Mouse (Mus musculus): ENCODE measurements at regions not wholly inside any gene's neighbourhood (a gene's known extent, or its start where the extent isn't known, plus 50 kb on each side); places are given as distances from the start of the nearest gene placed in this dataset.

GRCm38 (mm10) chr5:69877100-69877499, 285.0 kb upstream of the Gnpda2 start:
- no peak for ATAC-seq
- H3K27me3 ChIP-seq (replicated peaks): no peaks in the 10 kb centered on the region
- H3K4me1 ChIP-seq (replicated peaks): no peaks in the 10 kb centered on the region
- H3K27ac ChIP-seq: no peak overlapping the region
- H3K36me3 ChIP-seq: no peaks in the 10 kb centered on the region
- no peak overlapping the region for H3K4me3 ChIP-seq (replicated peaks)
- no peaks in the 10 kb centered on the region for H3K9me3 ChIP-seq
- no peak overlapping the region for H3K9ac ChIP-seq
- 75% methylated on average over 4 of the region's 4 CpGs for WGBS
- H3K4me2 ChIP-seq (replicated peaks): no peak overlapping the region

- Histone ChIP-seq H3K4me1 (replicated peaks) (no peaks in the 10 kb centered on the region), H3K27ac (no peak overlapping the region), H3K4me3 (replicated peaks) (no peak overlapping the region), H3K4me2 (replicated peaks) (no peak overlapping the region), H3K27me3 (replicated peaks) (no peaks in the 10 kb centered on the region), H3K9me3 (no peaks in the 10 kb centered on the region), H3K9ac (no peak overlapping the region), H3K36me3 (no peaks in the 10 kb centered on the region)
- WGBS: 80% methylated on average over 3 of the region's 3 CpGs
- no peak for ATAC-seq
Observed at GRCm38 (mm10) chr5:69863027-69863426, 270.9 kb upstream of the Gnpda2 start.

- 56% methylated on average over 1 of the region's 1 CpGs for WGBS
- Histone ChIP-seq H3K36me3 (no peaks in the 10 kb centered on the region), H3K27me3 (replicated peaks) (no peaks in the 10 kb centered on the region), H3K9me3 (no peaks in the 10 kb centered on the region), H3K9ac (no peak overlapping the region), H3K4me2 (replicated peaks) (no peak overlapping the region), H3K27ac (no peak overlapping the region), H3K4me3 (replicated peaks) (no peak overlapping the region), H3K4me1 (replicated peaks) (no peaks in the 10 kb centered on the region)
- no peak for ATAC-seq
Observed at GRCm38 (mm10) chr5:69844809-69845208, 252.7 kb upstream of the Gnpda2 start.

GRCm38 (mm10) chr5:69837947-69838710, 246.0 kb upstream of the Gnpda2 start:
- H3K27me3 ChIP-seq (replicated peaks): no peaks in the 10 kb centered on the region
- no peaks in the 10 kb centered on the region for H3K36me3 ChIP-seq
- H3K4me2 ChIP-seq (replicated peaks): no peak overlapping the region
- H3K9me3 ChIP-seq: no peaks in the 10 kb centered on the region
- no peak for ATAC-seq
- no peak overlapping the region for H3K9ac ChIP-seq
- no peak overlapping the region for H3K27ac ChIP-seq
- WGBS: 66% methylated on average over 7 of the region's 7 CpGs
- no peak overlapping the region for H3K4me3 ChIP-seq (replicated peaks)
- H3K4me1 ChIP-seq (replicated peaks): no peaks in the 10 kb centered on the region

- WGBS: 74% methylated on average over 8 of the region's 8 CpGs
- H3K4me2 ChIP-seq (replicated peaks): no peak overlapping the region
- no peaks in the 10 kb centered on the region for H3K4me1 ChIP-seq (replicated peaks)
- no peaks in the 10 kb centered on the region for H3K9me3 ChIP-seq
- no peak overlapping the region for H3K27ac ChIP-seq
- no peak for ATAC-seq
- no peak overlapping the region for H3K9ac ChIP-seq
- H3K36me3 ChIP-seq: no peaks in the 10 kb centered on the region
- H3K27me3 ChIP-seq (replicated peaks): no peaks in the 10 kb centered on the region
- no peak overlapping the region for H3K4me3 ChIP-seq (replicated peaks)
Observed at GRCm38 (mm10) chr5:69836356-69836755, 244.2 kb upstream of the Gnpda2 start.

- Histone ChIP-seq H3K27me3 (replicated peaks) (no peaks in the 10 kb centered on the region), H3K27ac (no peak overlapping the region), H3K4me1 (replicated peaks) (no peaks in the 10 kb centered on the region), H3K9me3 (no peaks in the 10 kb centered on the region), H3K4me3 (replicated peaks) (no peak overlapping the region), H3K4me2 (replicated peaks) (no peak overlapping the region), H3K9ac (no peak overlapping the region), H3K36me3 (no peaks in the 10 kb centered on the region)
- ATAC-seq: no peak
- WGBS: 85% methylated on average over 8 of the region's 8 CpGs
Observed at GRCm38 (mm10) chr5:69835162-69835561, 243.0 kb upstream of the Gnpda2 start.

- no peaks in the 10 kb centered on the region for H3K36me3 ChIP-seq
- WGBS: 74% methylated on average over 4 of the region's 4 CpGs
- no peak overlapping the region for H3K4me3 ChIP-seq (replicated peaks)
- no peaks in the 10 kb centered on the region for H3K27me3 ChIP-seq (replicated peaks)
- H3K4me2 ChIP-seq (replicated peaks): no peak overlapping the region
- H3K9ac ChIP-seq: no peak overlapping the region
- H3K9me3 ChIP-seq: no peaks in the 10 kb centered on the region
- H3K4me1 ChIP-seq (replicated peaks): no peaks in the 10 kb centered on the region
- no peak for ATAC-seq
- H3K27ac ChIP-seq: no peak overlapping the region
Observed at GRCm38 (mm10) chr5:69817778-69818177, 225.6 kb upstream of the Gnpda2 start.

- Histone ChIP-seq H3K4me2 (replicated peaks) (no peak overlapping the region), H3K4me3 (replicated peaks) (no peak overlapping the region), H3K36me3 (no peaks in the 10 kb centered on the region), H3K9me3 (no peaks in the 10 kb centered on the region), H3K27me3 (replicated peaks) (no peaks in the 10 kb centered on the region), H3K9ac (no peak overlapping the region), H3K4me1 (replicated peaks) (no peaks in the 10 kb centered on the region), H3K27ac (no peak overlapping the region)
- 76% methylated on average over 5 of the region's 5 CpGs for WGBS
- ATAC-seq: no peak
Observed at GRCm38 (mm10) chr5:69817035-69817434, 224.9 kb upstream of the Gnpda2 start.

GRCm38 (mm10) chr5:69815356-69815755, 223.2 kb upstream of the Gnpda2 start:
- no peaks in the 10 kb centered on the region for H3K27me3 ChIP-seq (replicated peaks)
- no peak overlapping the region for H3K27ac ChIP-seq
- no peaks in the 10 kb centered on the region for H3K36me3 ChIP-seq
- no peaks in the 10 kb centered on the region for H3K4me1 ChIP-seq (replicated peaks)
- H3K9ac ChIP-seq: no peak overlapping the region
- no peaks in the 10 kb centered on the region for H3K9me3 ChIP-seq
- no peak overlapping the region for H3K4me2 ChIP-seq (replicated peaks)
- WGBS: 63% methylated on average over 1 of the region's 1 CpGs
- H3K4me3 ChIP-seq (replicated peaks): no peak overlapping the region
- ATAC-seq: no peak

- no peaks in the 10 kb centered on the region for H3K9me3 ChIP-seq
- no peak overlapping the region for H3K9ac ChIP-seq
- no peak overlapping the region for H3K4me3 ChIP-seq (replicated peaks)
- no peak overlapping the region for H3K27ac ChIP-seq
- H3K4me2 ChIP-seq (replicated peaks): no peak overlapping the region
- no peaks in the 10 kb centered on the region for H3K27me3 ChIP-seq (replicated peaks)
- no peaks in the 10 kb centered on the region for H3K36me3 ChIP-seq
- 85% methylated on average over 4 of the region's 4 CpGs for WGBS
- ATAC-seq: no peak
- H3K4me1 ChIP-seq (replicated peaks): no peaks in the 10 kb centered on the region
Observed at GRCm38 (mm10) chr5:69802612-69803011, 210.5 kb upstream of the Gnpda2 start.

GRCm38 (mm10) chr5:69802101-69802500, 210.0 kb upstream of the Gnpda2 start:
- WGBS: 79% methylated on average over 3 of the region's 3 CpGs
- Histone ChIP-seq H3K9ac (no peak overlapping the region), H3K4me2 (replicated peaks) (no peak overlapping the region), H3K9me3 (no peaks in the 10 kb centered on the region), H3K36me3 (no peaks in the 10 kb centered on the region), H3K27me3 (replicated peaks) (no peaks in the 10 kb centered on the region), H3K27ac (no peak overlapping the region), H3K4me1 (replicated peaks) (no peaks in the 10 kb centered on the region), H3K4me3 (replicated peaks) (no peak overlapping the region)
- no peak for ATAC-seq

- no peaks in the 10 kb centered on the region for H3K36me3 ChIP-seq
- no peak overlapping the region for H3K9ac ChIP-seq
- no peak for ATAC-seq
- H3K4me2 ChIP-seq (replicated peaks): no peak overlapping the region
- 66% methylated on average over 3 of the region's 3 CpGs for WGBS
- H3K4me3 ChIP-seq (replicated peaks): no peak overlapping the region
- H3K27ac ChIP-seq: no peak overlapping the region
- H3K9me3 ChIP-seq: no peaks in the 10 kb centered on the region
- H3K4me1 ChIP-seq (replicated peaks): no peaks in the 10 kb centered on the region
- H3K27me3 ChIP-seq (replicated peaks): no peaks in the 10 kb centered on the region
Observed at GRCm38 (mm10) chr5:69795316-69795715, 203.2 kb upstream of the Gnpda2 start.

GRCm38 (mm10) chr5:69794641-69795040, 202.5 kb upstream of the Gnpda2 start:
- no peak overlapping the region for H3K4me3 ChIP-seq (replicated peaks)
- ATAC-seq: no peak
- WGBS: 51% methylated on average over 2 of the region's 2 CpGs
- H3K9me3 ChIP-seq: no peaks in the 10 kb centered on the region
- no peaks in the 10 kb centered on the region for H3K36me3 ChIP-seq
- no peaks in the 10 kb centered on the region for H3K4me1 ChIP-seq (replicated peaks)
- no peak overlapping the region for H3K27ac ChIP-seq
- no peak overlapping the region for H3K9ac ChIP-seq
- H3K27me3 ChIP-seq (replicated peaks): no peaks in the 10 kb centered on the region
- no peak overlapping the region for H3K4me2 ChIP-seq (replicated peaks)
